Mouse (Mus musculus): ENCODE results near the gene Lpp.

GRCm38 (mm10) chr16:24502295-24502823 is 109.1 kb downstream of the Lpp start:
- TF ChIP-seq CTCF (IDR thresholded peaks at IDR 0.05; ENCODE audit: borderline replicate concordance, insufficient read depth, low read depth, low read length), result no peak
- TF ChIP-seq POLR2A (IDR thresholded peaks at IDR 0.05; ENCODE audit: borderline replicate concordance, insufficient read depth, low read length), result no peak

All from cerebellum, adult 2 months (tissue).